Mouse (Mus musculus) c-Kit-positive CD71-negative TER-119-negative erythroid progenitor cells, embryonic 14.5 days (primary cell): Measurements from ENCODE around the gene Pcsk2.

Source experiments
- DNase-seq: peaks from one replicate; pipeline ENCODE4 v3.0.0-alpha.2; 2013; ENCODE audit warnings: low read depth

The Pcsk2 gene

DNA sequence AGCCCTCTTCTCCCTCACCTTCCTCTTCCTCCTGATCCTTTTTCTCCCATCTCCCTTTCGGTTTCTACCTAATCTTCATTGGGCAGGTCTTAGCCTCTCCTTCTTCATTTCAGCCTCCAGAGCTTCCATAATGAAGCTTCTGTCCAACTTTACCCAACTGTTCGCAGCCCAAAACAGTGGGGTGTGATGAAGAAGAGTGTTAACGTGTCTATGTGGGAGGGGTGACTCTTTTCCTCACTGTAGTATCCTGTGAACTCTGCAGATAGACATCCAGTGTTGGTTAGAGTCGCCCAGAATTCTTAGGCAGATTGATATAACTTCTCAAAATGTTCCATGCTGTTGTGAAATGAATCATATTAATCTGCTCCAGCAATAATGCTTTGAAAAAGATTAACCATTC lies 98.4 kb downstream of the Pcsk2 start:
- DNase-seq: no peak

- no peak for DNase-seq
These were observed 100.0 kb downstream of the Pcsk2 start for GRCm38 (mm10) chr2:143646001-143646400.

DNA sequence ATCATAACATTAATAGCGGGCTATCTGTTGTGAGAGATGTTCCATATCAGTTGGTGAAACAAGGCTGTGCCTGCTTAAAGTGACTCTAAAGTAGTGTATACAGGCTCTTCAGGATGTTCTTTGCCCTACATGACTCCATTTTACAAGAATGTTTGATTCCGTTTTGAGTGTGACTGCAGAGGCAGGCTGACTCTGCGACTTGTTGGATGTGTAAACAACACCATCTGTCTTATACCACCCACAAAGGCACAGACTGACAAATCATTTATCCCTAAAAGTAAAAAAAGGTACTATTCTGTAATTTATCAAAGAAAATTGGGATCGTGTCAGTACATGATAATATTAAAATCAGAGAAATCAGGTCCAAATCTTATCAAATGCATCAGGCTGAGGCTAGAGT lies 108.7 kb downstream of the Pcsk2 start:
- no peak for DNase-seq

DNA sequence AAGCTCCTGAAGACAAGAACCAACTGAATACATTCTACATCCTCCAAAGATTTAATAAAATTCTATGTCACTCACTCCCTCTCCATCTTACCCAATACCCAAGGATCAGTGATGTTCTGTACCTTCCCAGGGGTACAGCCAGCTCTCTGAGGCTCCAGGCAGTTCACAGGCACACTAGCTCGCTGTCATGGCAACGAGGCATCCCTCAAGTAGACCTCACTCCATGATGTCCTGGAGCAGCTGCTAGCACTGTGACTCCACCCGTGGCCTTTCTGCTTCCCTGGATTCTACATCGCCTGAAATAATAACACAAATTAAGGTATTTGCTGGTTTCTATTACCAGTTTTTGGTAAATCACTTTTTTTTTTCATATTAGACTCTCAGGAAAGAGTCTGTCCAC lies 111.0 kb downstream of the Pcsk2 start:
- no peak for DNase-seq

DNA sequence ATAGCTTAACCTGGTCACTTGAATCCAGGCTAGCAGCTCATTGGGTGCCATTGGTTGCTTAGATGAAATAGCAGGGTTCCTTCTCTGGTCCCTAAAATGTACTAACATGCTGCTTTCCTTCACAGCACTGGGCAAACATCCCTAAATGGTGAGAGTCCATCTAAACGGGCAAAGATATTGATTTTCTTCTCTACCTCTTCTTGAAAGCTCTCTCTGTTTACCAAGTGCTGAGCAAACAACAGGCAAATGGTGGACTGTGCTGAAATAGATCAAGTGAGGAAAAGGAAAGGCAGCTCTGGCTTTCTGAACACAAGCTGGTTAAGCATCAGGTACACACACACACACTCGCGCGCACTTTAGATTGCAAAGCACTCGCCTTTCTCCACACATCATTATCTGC lies 120.8 kb downstream of the Pcsk2 start:
- no peak for DNase-seq

- DNase-seq: no peak
These were observed 131.9 kb downstream of the Pcsk2 start for GRCm38 (mm10) chr2:143677869-143678268.

- DNase-seq: no peak
These were observed 133.6 kb downstream of the Pcsk2 start for GRCm38 (mm10) chr2:143679513-143679912.

GRCm38 (mm10) chr2:143681873-143682555 lies 136.1 kb downstream of the Pcsk2 start:
- no peak for DNase-seq

- no peak for DNase-seq
These were observed 137.6 kb downstream of the Pcsk2 start for GRCm38 (mm10) chr2:143683513-143683912.

DNA sequence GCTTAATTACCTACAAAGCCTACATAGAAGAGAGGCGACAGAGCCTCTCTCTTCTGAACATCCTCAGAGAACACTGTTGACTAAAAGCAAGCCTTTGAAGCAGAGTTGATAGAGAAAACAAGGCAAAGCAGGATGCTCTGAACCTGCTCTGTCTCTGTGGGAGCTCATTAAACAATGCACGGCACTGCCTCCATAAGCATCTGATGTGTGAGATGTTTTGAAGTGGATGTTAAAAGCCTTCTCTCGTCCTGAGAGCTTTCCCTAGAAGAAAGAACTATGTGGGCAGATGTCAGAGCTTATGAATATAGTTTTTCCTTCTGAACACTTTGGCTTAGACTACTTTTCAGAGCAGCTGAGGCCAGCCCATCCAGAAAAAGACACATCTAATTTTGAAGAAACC lies 145.3 kb downstream of the Pcsk2 start:
- no peak for DNase-seq

GRCm38 (mm10) chr2:143696026-143696557 lies 150.1 kb downstream of the Pcsk2 start:
- DNase-seq: no peak

- DNase-seq: no peak
These were observed 150.7 kb downstream of the Pcsk2 start for GRCm38 (mm10) chr2:143696704-143697103.

- no peak for DNase-seq
These were observed 155.2 kb downstream of the Pcsk2 start for GRCm38 (mm10) chr2:143701141-143701540.

GRCm38 (mm10) chr2:143702931-143703344 lies 157.0 kb downstream of the Pcsk2 start:
- no peak for DNase-seq

DNA sequence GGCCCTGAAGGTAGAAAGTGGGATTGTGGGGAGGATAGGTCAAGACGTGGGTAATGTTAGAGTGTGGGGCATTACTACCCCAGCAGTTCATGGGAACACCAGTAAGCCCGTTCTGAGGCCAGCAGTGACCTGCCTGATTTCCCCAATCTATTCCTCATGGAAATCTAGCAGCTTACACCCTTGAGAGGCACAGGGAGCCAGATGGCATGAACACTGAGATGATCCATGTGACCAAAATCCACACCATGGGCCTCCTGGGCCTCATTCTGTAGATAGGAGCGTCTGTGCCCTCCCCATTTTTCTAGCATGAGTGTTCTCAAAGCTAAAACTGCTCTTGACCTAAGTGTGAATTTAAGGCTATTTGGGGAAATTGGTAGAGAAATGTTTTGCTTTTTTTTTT lies 162.2 kb downstream of the Pcsk2 start:
- DNase-seq: no peak

GRCm38 (mm10) chr2:143709249-143709648 lies 163.3 kb downstream of the Pcsk2 start:
- DNase-seq: no peak

- DNase-seq: no peak
These were observed 164.0 kb downstream of the Pcsk2 start for GRCm38 (mm10) chr2:143709979-143710378.

DNA sequence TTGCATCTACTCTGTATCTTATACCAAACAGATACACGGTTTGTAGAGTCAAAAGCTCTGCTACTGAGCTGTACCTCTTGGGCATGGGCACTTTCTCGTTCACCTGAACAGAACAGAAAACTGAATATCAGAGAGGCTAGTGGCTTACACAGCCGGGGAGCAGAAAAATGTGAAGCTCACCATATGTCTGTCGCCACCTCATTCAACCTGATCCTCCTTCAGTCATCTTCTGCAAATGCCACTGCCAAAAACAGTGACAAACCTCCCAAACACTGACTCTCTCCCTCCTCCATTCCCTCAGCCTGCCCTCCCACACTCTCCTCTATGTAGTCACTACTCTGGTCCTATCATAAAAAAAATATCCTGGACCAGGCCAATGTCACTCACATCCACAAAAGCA lies 165.9 kb downstream of the Pcsk2 start:
- DNase-seq: no peak

DNA sequence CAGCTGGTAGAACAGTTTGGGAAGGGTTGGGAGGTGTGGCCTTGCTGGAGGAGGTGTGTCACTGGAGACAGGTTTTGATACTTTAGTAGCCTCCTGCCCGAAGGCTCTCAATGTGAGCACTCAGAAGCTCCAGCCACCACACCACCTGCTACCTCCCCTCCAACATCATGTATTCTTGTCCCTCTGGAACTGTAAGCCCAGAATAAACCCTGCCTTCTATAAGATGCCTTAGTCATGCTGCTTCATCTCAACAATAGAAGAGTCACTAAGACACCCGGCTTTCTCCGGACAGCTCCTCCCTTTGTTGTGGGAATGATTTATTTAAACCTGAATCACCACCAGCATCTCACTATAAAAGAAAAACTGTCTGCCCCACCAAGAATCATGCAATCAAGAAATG lies 166.9 kb downstream of the Pcsk2 start:
- no peak for DNase-seq

DNA sequence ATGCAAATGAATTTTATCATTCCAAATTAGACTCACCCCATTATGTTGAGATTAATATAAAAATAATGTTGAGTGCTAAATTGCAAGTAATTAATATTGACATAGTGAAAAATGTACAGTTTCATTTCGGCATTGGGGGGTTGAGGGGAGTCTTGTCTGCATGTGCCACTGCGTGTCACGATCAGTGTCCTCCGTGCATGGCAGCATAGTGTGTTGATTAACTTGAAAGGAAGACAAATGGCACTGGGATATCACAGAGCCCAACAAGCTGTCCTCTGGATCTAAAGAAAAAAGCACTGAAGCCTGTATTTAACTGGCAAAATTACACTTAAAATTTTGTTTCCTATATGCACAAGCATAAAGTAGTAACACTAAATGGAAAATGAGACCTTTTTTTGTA lies 167.9 kb downstream of the Pcsk2 start:
- DNase-seq: no peak

GRCm38 (mm10) chr2:143715110-143715509 lies 169.2 kb downstream of the Pcsk2 start:
- DNase-seq: no peak

- DNase-seq: no peak
These were observed 177.3 kb downstream of the Pcsk2 start for GRCm38 (mm10) chr2:143723231-143723630.

DNA sequence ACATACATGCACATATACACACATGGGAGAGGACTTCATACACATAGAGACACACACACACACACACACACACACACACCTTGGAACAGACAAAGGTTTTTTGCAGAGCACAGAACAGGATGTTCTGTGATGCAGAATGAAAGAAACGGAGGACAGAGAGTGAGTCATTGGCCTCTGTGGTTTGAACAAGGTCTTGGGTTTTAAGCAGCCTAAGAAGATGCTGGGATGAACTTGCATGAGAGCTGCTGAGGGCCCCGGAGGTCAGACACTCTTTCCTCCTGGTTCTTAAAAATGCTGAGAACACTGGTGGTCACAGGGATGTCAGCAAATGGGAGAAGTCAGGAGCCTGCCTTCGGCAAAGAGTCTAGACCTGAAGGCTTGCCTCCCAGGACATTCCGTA lies 178.1 kb downstream of the Pcsk2 start:
- no peak for DNase-seq

DNA sequence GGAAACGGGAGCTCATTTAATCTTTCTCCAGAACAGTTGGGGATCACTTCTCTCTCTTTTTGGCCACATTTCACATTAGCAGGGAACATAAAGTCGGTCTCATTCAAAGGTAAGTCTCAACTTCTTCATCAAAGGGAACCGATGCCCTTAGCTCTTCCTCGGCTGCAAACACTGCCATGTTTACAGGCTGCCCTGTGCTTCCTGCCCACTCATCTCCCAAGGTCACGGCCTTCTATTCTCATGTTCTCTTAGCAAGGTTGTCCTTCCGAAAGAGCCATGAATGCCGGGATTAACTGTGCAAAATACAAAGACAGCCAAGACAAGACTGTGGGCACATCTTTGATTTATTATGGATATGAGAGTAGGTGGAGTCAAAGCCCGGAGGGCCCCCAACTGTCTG lies 178.8 kb downstream of the Pcsk2 start:
- no peak for DNase-seq
